Mouse (Mus musculus) embryonic fibroblast, embryonic 13.5 days (primary cell): ENCODE results near the gene Wdr83.

Experiments used
- CTCF ChIP-seq: IDR thresholded peaks from 2 replicates; pipeline ENCODE4 v1.5.1; 2011; ENCODE audit warnings: mild to moderate bottlenecking, control low read depth, low read length, moderate library complexity, borderline replicate concordance; ENCODE audit not compliant: insufficient read depth
- POLR2A ChIP-seq: IDR thresholded peaks from 2 replicates; pipeline ENCODE4 v1.6.1; 2011; ENCODE audit warnings: low read depth, mild to moderate bottlenecking, control low read depth, low read length, moderate library complexity

DNA sequence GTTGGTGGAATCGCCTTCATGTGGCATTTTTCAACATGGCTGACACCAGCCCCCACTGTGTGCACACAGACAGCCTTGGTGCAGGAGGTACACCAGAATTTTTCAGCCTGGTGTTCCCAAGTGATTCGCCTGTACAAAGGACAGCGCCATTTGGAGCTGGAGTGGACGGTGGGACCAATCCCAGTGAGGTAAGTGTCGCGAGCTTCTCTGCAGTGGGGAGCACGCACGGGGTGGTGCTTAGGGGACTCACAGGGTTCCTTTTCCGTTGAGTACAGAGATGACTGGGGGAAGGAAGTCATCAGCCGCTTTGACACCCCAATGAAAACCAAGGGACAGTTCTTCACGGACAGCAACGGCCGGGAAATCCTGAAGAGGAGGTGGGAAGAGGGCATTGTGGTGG is 13.9 kb upstream of the Wdr83 start:
- TF ChIP-seq POLR2A = no peak
- TF ChIP-seq CTCF = no peak
